Mouse (Mus musculus): ENCODE results near the gene Ccdc122.
A peak's percentile ranks its signal among the peaks of the same experiment; 100 is the strongest.
"Not testable (repeated sequence)": the region's sequence is repeated elsewhere in the genome, so short reads cannot be mapped to it uniquely, and the experiment has no call there.

The Ccdc122 gene

DNA sequence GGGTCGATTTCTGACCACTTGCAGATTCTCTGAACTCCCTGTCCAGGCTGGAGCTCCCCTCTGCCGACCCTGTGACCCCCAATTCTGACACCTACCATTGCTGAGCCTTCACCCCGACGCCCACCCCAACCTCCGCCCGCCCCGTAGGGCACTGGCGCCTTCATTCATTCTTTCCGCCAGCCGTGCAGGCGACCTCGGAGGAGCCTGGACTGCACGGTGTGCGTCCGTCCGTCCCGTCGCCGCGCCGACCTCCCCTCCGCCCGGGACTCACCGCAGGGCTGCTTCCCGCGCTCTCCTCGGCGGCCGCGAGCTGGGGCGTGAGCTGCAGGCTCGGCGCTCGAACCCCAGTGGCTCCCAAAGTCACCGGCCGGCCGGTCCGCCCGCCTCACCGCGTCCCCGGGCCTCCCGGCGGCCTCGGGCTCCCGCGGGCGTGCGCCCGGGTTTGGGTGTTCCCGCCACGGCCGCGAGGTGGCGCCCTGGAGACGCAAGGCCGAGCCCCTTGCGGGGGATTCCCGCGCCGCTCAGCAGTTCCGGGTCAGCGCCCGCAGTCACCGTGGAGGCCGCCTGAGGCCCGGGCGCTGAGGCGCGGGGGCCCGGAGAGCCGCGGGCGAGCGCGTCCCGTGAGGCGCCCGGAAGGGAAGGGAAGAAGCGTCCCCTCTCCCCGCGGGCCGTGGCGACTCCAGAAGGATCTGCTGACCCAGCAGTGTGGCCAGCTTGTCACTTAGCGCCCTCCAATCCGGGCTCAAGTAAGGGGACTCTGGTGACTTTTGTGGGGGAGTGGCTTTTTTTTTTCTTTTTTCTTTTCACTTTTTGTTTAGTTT lies at the start of gene Ccdc122, which contains the start of gene Lacc1:
Gene Ccdc122 (plus strand): TSS at position 547 of the 821 bp plus-strand sequence.
Gene Lacc1 (minus strand): TSS at position 679 of the 821 bp plus-strand sequence.
- peak; percentile 89 for DNase-seq (ENCODE audit: low spot score)

DNA sequence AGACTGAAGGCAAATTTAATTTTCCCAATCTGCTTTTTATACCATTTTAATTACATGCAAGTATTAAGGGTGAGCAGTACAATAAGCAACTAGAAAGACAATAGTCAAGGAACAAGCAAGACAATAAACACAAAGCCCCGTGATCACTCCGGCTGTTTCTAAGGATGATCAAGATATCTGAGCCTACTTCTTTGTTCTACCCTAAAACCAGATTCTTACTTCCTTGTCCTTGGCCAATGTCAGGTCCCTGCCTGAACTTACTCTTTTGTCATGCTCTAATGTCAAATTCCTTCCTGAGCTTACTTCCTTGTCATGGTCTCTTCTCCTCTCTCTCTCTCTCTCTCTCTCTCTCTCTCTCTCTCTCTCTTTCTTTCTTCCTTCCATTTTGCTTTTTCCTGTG lies 46.2 kb upstream of the Ccdc122 start:
- DNase-seq (ENCODE audit: low spot score) = not testable (repeated sequence)

DNA sequence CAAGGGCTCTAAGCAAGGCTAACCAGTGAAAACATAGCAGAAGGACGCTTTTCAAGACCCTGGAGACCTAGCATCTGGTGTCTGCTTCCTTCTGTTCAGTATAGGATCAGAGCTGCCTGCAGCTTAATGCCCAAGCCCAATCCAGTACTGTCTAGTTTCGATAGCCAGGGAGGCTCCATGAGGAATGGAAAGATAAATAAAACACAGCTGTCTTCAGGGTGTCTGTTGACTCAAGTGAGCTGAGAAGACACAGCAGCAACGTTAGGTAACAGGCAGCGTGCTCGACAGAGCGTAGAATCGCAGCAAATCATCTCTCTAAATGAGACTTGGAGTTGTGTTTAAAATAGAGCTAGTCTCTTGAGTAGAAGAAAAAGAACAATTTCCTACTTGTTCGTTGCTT lies 31.8 kb upstream of the Ccdc122 start:
- no peak for DNase-seq (ENCODE audit: low spot score)

DNA sequence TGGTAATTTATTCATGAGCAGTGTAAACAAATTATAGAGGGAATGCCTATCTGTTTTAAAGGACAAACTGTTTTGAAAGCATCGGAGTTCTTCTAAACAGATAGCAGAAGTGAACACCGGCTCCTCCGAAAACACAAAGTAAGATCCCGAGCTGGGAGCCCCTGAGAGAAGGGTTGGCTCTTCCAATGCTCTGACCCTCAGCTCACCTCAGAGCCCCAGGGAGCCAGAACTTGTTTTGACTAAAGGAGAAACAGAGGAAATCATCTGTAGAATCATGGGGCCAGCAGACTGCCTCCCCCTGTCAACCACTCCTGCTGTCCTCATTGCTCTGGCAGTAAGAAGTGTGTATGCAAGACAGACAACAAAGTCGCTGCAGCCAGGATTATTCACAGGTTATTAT lies 31.0 kb upstream of the Ccdc122 start:
- no peak for DNase-seq (ENCODE audit: low spot score)

DNA sequence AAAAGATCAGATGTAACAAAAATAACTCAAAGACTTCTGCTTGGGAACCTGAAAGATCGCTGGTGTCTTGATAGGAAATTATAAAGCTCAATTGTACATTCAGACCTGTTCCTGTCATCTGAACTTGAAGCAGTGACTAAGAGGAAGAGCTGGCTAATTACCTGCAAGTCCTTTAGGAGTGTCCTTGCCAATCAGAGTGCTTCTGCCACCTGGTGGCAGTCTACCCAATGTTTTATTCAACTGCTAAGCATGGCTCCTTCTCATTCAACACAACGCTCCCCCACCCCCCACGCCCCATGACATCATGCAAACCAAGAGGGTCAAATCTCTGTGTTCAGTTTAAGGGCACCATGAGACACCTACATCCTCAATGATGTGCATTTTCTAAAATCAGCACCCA lies 28.3 kb upstream of the Ccdc122 start:
- peak; percentile 83 for DNase-seq (ENCODE audit: low spot score)

DNA sequence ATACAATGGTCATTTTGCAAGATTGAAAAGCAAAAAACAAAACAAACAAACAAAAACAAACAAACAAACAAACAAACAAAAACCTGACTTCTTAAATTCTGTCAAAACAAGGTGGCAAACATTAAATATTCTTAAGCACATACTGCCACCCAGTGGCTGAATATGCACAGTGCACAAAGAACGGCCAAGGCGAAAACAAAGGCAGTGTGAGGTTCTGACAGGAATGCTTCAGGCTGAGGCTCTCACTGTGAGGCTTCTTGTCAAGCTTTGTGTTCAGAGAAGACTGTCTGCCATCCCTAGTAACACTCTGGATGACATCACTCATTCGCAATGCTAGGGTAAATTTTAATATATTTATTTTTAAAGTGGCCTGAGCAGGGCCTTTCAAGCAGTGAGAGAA lies 24.8 kb upstream of the Ccdc122 start:
- peak; percentile 66 for DNase-seq (ENCODE audit: low spot score)

DNA sequence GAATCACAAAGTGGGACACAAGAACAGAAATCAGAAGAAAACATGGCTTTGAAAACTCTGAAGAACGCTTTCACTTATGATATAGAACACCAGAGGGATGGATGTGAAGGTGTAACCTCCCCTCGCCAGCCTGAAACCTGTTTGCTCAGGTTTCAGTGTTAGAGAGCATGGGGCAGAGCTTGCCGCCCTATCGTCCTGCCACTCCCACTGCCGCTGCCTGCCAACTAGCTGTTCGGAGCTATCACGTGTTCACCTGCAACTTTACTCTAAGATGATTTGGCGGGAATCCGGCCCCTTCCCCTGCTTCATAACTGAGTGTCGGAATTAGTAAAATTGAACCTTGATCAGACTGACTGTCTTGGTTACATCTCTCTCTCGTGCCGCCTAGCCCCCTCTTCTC lies 19.8 kb upstream of the Ccdc122 start:
- not testable (repeated sequence) for DNase-seq (ENCODE audit: low spot score)

DNA sequence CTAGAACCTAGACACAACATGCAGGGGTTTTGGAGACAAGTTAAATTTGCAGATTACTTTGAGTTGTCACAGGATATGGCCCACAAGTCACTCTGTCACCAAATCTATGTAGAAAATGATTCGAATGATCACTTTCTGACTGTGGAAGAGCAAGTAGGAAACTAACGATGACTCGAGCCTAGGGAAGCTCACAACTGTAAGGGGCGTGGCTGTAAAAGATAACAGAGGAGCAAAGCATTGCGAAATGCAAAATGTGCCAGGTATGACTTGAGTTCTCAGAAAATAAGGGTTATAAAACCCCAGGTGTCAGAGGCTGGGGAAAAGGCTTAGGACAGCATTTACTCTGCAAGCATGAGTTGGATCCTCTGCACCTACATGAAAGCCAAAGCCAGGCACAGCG lies 19.4 kb upstream of the Ccdc122 start:
- DNase-seq (ENCODE audit: low spot score) = no peak

DNA sequence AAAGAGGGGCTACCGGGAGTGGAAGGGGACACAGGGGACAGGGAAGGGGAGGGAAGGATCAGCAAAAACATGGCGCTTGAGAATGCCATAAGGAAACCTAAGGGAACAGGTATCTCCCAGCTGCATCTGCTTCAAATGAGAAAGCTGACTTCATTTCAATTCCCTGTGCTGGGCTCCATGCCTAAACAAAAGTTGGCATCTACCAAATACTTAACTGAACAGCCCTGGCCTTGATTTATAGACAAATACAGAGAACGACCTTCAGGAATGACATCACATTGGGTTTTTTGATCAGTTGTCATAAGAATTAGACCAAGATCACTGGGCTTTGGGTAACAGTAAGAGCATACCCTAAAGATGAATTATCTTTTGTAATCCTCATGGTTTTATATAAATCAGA lies 12.1 kb upstream of the Ccdc122 start:
- no peak for DNase-seq (ENCODE audit: low spot score)

DNA sequence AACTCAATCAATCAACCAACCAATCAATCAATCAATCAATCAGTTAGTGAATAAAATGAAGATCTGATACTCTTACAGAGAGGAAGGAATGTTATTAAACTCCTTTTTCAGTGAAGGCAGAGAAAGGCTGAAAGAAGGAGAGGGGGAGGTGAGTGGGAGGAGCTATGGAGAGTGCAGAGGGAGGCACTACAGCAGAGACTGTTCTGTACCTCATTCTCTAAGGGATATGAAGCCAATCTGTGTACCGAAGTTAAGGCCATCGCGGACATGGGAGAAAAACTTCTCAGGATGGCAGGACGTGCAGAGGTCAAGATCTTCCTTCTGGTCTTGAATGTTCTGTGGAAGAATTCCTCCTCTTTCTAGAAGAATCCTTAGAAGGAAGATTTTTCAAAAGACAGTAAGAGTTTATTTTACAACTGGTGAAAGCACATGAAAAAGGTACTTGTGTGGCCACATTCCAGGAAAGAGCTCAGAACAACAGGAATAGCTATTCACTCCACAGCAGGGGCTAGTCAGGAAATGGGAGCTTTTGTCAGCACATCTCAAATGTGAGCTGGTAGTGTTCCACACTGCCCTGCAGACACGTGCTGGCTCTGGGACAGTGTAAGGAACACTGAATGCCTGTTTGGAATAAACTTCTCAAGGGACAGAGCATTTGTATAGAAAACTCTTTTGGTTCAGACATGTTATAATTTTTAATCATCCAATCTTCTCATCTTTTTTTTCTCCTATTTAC lies 7.1 kb upstream of the Ccdc122 start:
- no peak for DNase-seq (ENCODE audit: low spot score)

DNA sequence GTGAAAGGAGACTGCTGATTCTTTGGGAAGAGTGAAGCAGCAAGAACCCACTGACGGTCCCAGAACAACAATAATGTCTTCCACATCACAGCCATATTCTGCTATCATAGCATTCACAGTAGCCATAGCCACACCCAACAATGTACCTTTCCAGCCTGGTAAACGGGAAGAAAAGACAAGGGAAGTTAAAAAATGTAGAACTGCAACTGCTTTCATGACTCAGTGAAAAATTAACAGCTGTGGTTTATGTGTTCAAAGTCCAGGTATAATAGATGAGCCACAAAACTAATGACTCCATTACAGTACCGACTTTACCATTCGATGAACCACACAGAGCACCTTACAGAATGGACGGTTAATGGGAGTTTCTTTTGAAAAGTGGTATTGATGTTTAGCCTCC lies 5.8 kb upstream of the Ccdc122 start:
- DNase-seq (ENCODE audit: low spot score) = no peak

DNA sequence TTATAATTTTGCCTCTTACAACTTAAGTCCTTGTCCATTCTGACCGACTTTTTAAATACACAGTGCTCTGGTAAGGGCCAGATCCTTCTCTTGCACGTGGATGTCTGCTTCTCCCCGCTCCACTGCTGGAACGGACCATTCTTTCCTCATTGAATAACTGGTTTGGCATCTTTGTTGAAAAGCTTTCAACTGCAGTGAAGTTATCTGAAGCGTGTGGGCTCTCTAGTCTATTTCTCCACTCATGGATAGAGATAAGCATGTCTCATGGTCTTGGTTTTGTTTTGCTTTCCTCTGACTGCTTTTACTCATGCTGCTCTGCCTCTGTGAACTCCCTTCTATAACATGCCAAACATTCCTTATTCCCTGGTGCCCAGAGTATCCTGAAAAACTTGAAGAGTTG lies 4.1 kb upstream of the Ccdc122 start:
- no peak for DNase-seq (ENCODE audit: low spot score)

DNA sequence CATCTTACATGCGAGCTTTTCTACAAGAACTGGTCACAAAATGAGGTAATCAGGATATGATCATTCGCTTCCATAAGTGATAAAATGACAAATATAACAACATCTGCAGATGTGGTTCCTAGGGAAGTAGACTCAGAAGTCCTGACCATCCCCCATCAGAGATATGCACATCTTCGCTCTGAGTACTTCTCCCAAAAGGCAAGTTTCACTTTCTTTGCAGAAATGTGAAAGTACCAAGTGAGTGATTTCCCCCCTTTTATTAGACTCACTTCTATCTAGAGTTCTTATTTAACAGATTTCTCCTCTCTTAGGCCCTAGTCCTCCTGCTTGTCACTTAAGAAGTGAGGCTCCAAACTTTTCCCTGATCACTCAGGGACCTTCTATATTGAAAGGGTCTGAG lies 3.2 kb upstream of the Ccdc122 start:
- DNase-seq (ENCODE audit: low spot score) = no peak

DNA sequence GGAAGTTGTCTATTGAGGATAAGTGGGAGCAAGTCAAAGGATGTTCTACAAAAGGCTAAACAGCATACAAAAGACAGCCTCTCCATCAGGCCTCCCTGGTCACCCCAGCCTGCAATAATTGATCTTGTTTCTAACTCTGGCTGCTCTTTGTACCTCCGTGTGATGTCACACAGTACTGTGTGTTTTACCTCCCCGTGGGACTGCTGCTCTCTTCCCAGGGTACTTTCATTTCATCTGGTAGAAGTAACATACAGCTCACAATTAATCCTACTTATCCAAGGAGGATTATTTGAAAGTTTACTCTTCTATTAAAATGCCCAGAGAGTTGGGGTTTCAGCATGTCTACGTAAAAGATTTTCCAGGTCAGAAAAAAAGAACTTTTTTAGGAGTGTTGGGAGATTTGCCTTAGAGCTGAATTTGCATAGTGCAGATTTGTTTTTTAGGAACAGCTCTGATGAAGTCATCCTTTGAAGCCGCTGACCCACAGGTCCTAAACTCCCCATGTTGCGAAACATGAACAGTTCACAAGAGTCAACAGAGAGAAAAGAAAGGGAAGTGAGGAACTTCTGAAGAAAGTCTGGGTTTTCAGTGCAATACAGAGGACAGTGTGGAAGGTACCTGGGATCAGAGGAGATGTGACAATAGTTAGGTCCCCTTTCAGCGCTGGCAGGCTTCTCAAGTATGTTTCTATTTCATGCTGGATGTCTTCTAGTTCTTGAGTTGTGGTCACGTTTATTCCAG lies 2.2 kb upstream of the Ccdc122 start:
- no peak for DNase-seq (ENCODE audit: low spot score)

DNA sequence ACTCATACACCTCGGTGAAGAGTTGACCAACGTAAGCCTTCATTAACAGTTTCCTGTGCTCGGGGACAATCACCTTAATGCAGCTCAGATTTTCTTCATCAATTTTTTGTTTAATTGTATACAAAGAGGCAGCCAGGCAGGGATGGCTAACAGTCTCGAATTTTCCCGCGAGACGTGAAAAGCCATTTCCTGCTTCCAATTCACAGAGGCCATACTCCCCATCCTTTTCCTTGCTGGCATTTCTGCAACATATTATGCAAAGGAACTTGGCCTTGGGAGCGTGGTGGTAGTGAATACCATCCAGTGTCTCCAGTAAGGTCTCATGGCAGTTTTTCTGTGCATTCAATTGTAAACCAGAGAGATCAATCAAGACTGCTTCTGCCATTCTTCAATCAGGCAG lies 1.6 kb upstream of the Ccdc122 start:
- DNase-seq (ENCODE audit: low spot score) = no peak

DNA sequence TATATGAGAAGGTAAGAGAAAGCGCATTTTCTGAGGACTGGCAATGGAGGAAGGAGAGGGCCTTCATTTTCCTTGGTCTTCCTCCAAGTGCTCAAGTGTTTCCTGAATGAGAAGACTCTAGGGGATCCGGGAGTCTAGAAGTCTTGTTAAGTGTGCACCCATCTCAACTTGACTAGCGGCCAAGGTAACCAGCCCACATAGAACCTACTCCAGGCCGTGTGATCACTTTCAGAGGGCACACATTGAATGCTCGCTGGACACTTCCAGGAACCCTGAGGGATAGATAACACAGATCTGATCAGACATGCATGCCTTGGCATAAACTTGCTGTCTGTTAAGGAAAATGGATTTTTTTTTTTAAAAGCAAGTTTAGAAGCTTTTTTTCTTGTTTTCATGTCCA lies 758 bp downstream of the Ccdc122 start:
- DNase-seq (ENCODE audit: low spot score) = no peak

DNA sequence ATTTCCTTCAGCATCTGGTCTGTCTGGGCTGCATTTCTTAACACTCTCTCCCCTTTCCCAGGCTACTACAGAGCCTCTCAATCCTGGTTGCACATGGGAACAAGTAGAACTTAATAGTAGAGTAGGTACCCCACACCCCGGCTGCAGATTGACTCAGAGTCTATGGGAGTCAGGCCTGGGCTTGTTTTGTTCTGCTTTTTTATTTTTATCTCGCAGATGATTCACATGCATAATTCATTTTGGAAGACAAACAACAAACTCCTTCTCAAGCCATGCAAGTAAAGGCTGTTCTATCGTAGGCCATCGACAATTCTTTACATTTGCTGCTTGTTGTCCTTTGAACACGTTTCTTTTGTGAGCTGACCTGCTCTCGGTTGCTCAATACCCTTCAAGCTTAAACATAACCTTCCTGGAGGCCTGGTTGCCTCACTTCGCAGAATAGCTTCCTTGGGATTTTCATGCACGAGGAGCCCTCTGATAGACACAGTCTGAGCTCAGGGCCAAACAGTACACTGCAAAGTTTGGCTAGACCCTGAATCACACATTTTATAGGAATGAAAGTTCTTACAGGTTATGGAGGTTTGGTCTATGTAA lies 1.4 kb downstream of the Ccdc122 start:
- DNase-seq (ENCODE audit: low spot score) = peak; percentile 59

DNA sequence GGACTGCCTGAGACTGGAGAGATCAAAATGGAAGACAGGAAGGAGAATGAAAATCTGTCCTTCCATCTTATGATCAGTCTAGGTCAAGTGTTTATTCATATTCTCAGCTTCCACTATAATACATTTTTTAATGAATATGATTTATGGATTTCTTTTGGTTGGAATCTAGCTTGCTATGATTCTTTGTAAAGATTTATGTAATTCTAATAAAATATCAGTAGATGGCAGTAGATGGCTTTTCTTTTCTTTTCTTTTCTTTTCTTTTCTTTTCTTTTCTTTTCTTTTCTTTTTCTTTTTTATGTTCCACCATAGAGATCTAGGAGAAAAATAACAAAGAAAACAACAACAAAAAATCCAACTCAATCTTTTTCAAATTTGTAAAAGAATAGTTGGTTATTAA lies 16.7 kb downstream of the Ccdc122 start:
- DNase-seq (ENCODE audit: low spot score) = no peak

DNA sequence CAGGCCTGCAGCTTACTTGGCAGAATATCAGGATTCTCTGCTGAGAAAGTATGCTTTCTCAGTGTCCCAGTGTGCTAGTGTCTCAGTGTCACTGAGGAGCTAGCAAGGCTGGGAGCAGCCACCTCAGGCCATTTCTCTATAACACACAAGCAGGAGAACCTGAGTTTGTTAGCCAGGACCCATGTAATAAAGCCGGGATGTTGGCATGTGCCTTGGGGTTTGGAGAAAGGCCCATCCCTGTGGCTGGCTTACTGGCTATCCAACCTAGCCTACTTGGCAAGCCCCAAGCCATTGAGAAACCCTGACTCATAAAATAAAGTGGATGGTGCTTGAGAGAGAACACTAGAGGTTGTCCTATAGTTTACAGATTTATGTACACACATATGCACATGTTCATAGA lies 32.8 kb downstream of the Ccdc122 start:
- no peak for DNase-seq (ENCODE audit: low spot score)

DNA sequence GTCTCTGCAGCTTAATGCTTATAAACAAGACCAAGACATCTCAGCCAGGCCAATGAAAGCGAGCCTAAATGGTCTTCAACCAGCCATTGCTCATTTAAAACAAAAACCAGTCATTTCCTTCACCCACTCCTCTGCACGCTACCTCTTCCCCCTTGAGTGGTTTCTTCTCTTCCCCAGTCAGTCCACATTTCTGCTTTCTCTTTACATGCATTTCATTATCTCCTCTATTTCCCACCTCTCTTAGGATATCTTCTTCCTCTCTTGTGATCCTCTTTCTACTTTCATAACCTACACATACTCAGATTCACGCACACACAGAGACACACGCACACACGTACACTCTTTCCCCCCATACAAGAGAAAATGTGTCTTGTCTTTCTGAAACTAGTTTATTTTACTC lies 44.7 kb downstream of the Ccdc122 start:
- DNase-seq (ENCODE audit: low spot score) = no peak

DNA sequence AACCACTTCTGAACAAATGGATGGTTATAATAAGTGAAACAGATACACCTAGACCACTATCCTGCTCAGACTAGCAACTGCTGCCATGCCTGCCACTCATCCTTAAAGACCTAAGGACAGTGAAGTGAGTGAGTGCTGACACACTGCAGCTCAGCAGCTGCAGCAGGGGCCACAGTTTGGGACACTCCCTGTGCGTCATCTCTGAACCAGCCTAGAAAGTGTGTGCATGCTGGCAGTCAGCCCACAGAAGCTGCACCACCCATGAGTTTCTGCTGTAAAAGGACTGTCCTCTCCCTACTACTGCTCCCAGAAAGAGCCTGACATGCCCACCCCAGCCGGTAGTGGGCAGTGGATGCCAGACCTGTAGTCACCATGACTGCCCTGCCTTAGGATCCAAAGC lies 63.7 kb downstream of the Ccdc122 start:
- no peak for DNase-seq (ENCODE audit: low spot score)

DNA sequence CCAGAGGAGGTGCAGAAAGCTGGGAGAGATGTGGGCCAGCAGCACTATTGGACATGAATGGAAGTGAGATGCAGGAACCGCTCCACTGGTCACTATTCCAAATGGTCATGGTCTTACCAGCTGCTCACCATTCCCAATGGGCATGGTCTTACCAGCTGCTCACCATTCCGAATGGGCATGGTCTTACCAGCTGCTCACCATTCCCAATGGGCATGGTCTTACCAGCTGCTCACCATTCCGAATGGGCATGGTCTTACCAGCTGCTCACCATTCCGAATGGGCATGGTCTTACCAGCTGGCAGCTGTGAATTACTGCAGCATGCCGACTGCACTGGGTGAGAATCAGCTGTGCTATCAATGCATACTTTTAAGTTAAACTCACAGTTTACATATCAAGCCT lies 74.0 kb downstream of the Ccdc122 start:
- not testable (repeated sequence) for DNase-seq (ENCODE audit: low spot score)

Data from urinary bladder, postnatal 14 days (tissue).